Mouse (Mus musculus): ENCODE data around the gene Kncn.

- TF ChIP-seq POLR2A (IDR thresholded peaks at IDR 0.05; ENCODE audit: low read depth, low read length) (no peak), CTCF (IDR thresholded peaks at IDR 0.05; ENCODE audit: borderline replicate concordance, insufficient read depth, low read length) (peak; percentile 32; the same call in 1 of the 2 replicates)
These were observed 18.6 kb downstream of the Kncn start for GRCm38 (mm10) chr4:115902816-115903215.

Measured in embryonic fibroblast, embryonic 13.5 days (primary cell).